Mouse (Mus musculus) megakaryocyte, embryonic 14.5 days (primary cell): Measurements from ENCODE around the gene Nrxn1.

Experiments used
- FLI1 ChIP-seq: IDR thresholded peaks from 2 replicates; pipeline ENCODE4 v1.6.1; 2012; ENCODE audit warnings: low read length, inconsistent platforms, mixed read lengths
- GATA1 ChIP-seq: IDR thresholded peaks from 3 replicates; pipeline ENCODE4 v1.6.1; 2012; ENCODE audit warnings: mixed read lengths, low read length, inconsistent platforms, borderline replicate concordance

DNA sequence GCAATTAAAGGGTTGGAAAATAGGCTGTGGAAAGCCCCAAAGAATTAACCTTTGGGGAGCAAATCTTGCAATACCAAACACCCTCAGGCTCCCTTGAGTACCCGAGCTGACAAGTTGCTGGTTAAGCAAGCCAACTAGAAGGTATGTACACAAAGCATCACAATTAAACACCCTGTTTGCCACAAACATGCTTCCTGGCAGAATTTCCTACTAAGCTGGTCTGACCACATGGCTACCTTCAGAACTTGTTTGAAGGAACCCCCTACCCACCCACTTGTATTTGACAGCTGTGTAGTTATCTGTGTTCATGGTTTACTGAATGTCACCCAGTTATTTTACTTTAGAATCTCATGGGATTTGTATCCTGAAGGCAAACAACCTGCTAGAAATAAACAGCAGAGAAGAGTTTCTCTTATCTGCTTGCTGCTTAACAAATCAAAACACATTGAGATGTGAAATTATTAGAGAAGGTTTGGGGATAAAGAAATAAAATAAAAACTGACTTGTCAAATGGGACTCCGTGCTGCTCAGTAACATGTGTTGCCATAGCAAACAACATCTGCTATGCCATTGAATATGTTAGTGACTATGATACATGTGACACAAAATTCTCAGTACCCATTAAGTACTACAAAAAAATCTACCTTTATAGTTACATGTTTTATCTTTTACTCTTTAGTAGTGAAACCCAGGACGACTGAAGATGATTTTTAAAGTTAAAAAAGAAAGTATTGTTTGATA is 746.0 kb downstream of the Nrxn1 start:
- no peak for TF ChIP-seq GATA1
- no peak for TF ChIP-seq FLI1
